Mouse (Mus musculus) testis, adult 2 months (tissue): ENCODE measurements around the gene 4930558C23Rik.

Experiments used
- CTCF ChIP-seq: fragments of 200-500 bp; IDR thresholded peaks from 2 replicates; pipeline ENCODE4 v1.5.1; 2012; ENCODE audit warnings: low read depth, mild to moderate bottlenecking, inconsistent platforms, low read length, moderate library complexity; ENCODE audit not compliant: control insufficient read depth, insufficient read depth, insufficient replicate concordance
- POLR2A ChIP-seq: fragments of 200-500 bp; IDR thresholded peaks from 2 replicates; pipeline ENCODE4 v1.6.1; 2012; ENCODE audit warnings: low read depth, mild to moderate bottlenecking, inconsistent platforms, low read length, moderate library complexity; ENCODE audit not compliant: control insufficient read depth

GRCm38 (mm10) chr3:95445311-95445710, 42.7 kb upstream of the 4930558C23Rik start:
- TF ChIP-seq POLR2A (no peak), CTCF (no peak)
